Mouse (Mus musculus) thymus, adult 2 months (tissue): ENCODE measurements at regions not wholly inside any gene's neighbourhood (a gene's known extent, or its start where the extent isn't known, plus 50 kb on each side); places are given as distances from the start of the nearest gene placed in this dataset.

Source experiments
- CTCF ChIP-seq: fragments of 200-500 bp; IDR thresholded peaks from 2 replicates; pipeline ENCODE4 v1.5.1; 2012; ENCODE audit warnings: mild to moderate bottlenecking, control low read depth, low read length, moderate library complexity, borderline replicate concordance; ENCODE audit not compliant: control insufficient read depth, poor library complexity, insufficient read depth; ENCODE audit errors: extremely low read depth
- POLR2A ChIP-seq: fragments of 200-500 bp; IDR thresholded peaks from 2 replicates; pipeline ENCODE4 v1.6.1; 2012; ENCODE audit warnings: mild to moderate bottlenecking, low read length, control low read depth, moderate library complexity; ENCODE audit not compliant: control insufficient read depth, poor library complexity, insufficient read depth; ENCODE audit errors: extremely low read depth

GRCm38 (mm10) chr2:18587746-18588231, 84.4 kb upstream of the Commd3 start:
- no peak for TF ChIP-seq POLR2A
- no peak for TF ChIP-seq CTCF
